Mouse (Mus musculus) inflammation-experienced regulatory T-cells (primary cell): ENCODE results near the gene Ptf1a. TPM values are rescaled to one million over a fixed set of nuclear protein-coding genes. Genes with fewer than 3 reads are reported as not detected.

Experiments used
- polyA plus RNA-seq, 2 experiments: library from polyadenylated mRNA; unstranded; fragments of 100-300 nt; shearing (Covaris generic); gene quantifications; one replicate each; pipeline ENCODE4 v1.2.1; 2017

The Ptf1a gene
- polyA plus RNA-seq = not detected

GRCm38 (mm10) chr2:19444931-19445831 is at the start of gene Ptf1a:
TSS of gene Ptf1a (plus strand) at chr2:19445663.

Other genes with a start within 250 kb of the Ptf1a start
- 1 to 10 TPM; 2.9 to 3.7 TPM for gene Armc3, start 246.4 kb upstream of the Ptf1a start, polyA plus RNA-seq
- 10 to 100 TPM; 15.4 to 16.1 TPM for gene Msrb2, start 74.2 kb upstream of the Ptf1a start, polyA plus RNA-seq
- under 1 TPM; 0.07 to 0.55 TPM for gene 4921504E06Rik, start 108.3 kb downstream of the Ptf1a start, polyA plus RNA-seq
- gene Otud1, start 212.1 kb downstream of the Ptf1a start, polyA plus RNA-seq = 10 to 100 TPM; 15.1 to 27.4 TPM